Mouse (Mus musculus): ENCODE measurements at regions not wholly inside any gene's neighbourhood (a gene's known extent, or its start where the extent isn't known, plus 50 kb on each side); places are given as distances from the start of the nearest gene placed in this dataset.

- DNase-seq (ENCODE audit: low spot score in 2 of 2) = peak in 1 of 2 experiments; percentile 28
Observed at GRCm38 (mm10) chrX:61046700-61047099, 138.7 kb downstream of the Cdr1 start.

- no peak for DNase-seq (ENCODE audit: low spot score in 2 of 2)
Observed at GRCm38 (mm10) chrX:61043147-61043546, 142.2 kb downstream of the Cdr1 start.

All from layer of hippocampus, postnatal 14 days (tissue).